Mouse (Mus musculus): ENCODE data around the gene Grid1.

- no peak for TF ChIP-seq POLR2A (IDR thresholded peaks at IDR 0.05; ENCODE audit: borderline replicate concordance, extremely low read depth, low read depth, low read length)
- TF ChIP-seq CTCF (IDR thresholded peaks at IDR 0.05; ENCODE audit: insufficient read depth, low read length), result no peak
Observed at GRCm38 (mm10) chr14:34944390-34944979, 124.6 kb downstream of the Grid1 start.
